Mouse (Mus musculus) CD8-positive naive resting alpha-beta T cell, adult 2 months (primary cell): ENCODE data around the gene Ky.

Experiments
- DNase-seq, 2 experiments: peaks; one replicate each; pipeline ENCODE4 v3.0.0; 2022; ENCODE audit warnings: low read depth in 2 of 2, low spot score in 2 of 2

The Ky gene

DNA sequence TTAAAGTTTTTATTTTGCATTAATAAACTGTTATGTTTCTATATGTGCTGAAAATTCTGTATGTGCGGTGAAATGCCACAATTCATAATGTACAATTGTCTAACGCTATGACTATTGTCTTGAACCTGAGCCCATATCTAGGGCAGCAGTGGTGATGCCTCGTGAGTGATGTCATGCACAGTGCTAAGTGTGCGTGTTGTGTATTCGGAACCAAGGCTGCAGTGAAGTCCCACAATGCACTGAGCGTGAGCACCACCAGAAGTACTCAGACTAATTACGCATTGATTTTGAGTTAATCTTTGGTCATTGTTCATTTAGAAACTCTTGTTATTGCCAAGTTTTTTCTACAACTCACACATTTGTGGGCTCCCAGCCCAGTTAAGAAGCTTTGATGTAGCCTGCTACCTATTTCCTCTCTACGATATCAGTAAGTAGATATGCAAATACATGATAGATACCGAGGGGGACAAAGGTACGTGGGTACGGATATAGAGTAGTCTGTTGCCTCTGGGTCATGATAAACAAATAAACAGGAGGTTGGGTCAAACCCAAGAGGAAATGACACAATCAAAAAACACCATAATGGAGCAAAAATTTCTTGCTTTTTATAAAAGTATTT is 3.4 kb upstream of the Ky start:
- DNase-seq: no peak

DNA sequence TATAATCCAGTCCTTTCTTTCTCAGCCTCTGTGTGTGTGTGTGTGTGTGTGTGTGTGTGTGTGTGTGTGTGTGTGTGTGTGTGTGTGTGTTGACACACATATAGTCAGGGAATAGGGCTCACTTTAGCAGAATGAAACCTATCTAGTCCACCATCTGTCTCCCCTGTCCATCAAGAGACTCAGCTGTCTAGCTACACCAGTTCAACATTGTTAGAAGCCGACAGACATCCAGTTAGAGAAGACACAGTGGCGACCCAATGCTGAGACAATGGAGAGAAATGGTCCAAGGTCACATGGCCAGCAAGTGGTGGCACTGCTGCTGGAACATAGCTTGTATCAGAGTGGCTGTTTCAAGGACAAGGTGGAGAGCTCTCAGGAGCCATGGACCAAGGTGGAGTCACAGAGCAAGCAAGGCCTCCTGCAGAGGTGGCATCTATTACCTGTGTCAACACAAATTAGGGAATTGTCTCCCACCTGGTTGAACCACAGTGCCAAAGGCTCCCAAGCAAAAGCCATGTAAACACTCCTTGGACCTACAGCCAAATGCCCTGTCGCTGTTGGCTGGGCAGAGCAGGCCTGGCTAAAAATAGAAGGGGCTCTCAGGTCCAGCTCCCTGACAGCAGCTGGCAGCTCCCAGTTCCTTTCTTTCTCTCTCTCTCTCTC is 703 bp upstream of the Ky start:
- no peak for DNase-seq

DNA sequence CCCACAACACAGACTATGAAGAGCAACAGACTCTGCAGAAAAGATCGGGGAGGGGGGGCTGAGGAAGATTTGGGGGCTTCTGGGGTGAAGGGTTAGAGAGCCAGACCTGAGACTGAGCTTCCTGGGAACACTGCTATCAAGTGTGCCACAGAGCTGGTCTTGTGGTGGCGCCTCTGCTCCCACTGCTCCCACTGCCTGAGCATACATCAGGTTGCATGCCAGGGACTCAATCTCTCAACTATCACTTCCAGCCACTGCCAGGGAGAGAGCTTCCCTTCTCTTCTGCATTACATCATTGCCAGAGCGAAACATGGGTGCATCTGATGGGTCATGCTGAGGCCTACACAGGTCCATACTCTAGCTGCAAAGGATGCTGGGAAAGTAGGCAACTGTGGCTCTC is 2.8 kb downstream of the Ky start:
- DNase-seq: no peak

DNA sequence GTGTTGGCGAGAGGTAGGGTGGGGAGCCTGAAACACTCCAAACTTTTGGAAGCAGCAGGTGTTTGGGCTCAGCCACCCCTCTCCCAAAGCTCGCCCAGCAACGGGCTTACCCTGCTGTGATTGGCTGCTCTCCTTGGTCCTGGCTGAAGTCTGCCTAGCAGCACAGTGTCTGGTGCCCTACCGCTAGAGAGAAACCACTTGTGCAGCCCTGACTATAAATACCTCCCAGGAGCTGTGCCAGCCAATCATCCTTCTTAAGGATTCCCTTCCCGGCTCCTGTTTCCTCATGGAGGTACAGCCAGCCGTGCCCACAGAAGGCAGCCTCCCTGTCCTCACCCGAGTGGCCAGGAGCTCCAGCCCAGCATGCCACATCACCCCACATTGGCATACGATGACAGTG is 5.9 kb downstream of the Ky start:
- no peak for DNase-seq

DNA sequence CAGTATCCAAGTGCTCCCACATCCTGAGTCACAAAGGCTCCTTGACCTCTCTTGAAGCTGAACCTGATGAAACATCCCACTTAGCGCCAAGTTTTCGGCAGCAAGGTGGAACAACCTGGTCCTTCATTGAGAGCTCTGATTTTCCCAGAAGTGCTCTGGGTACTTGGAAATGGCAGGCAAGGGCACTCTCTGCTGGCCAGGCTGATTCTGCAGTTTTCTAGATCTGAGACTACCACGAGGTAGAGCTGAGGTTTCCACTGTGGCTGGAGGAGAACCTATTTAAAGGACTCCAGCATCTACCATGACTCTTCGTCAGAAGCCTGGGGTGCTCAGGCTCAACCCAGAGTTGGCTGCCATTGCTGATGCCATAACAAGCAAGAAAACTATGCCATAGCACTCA is 8.0 kb downstream of the Ky start:
- no peak for DNase-seq

DNA sequence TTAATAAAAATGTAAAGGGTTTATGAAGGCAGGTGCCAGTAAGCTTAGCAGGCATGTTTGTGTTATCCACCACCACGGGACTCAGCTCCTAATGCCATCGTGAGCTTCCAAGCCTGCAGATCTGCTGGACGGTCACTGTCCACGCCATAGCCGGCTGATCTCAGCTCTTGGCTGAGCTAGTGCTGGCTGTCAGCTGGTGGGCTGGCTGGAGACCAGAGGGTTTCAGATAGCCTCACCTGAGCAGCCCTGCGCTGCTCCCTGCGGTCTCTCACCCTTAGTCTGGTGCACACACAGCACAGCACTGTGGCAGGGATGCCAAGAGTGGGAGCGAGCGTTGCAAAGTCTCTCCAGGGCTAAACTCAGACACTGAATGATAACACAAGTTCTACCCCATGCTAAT is 12.9 kb downstream of the Ky start:
- DNase-seq: no peak

DNA sequence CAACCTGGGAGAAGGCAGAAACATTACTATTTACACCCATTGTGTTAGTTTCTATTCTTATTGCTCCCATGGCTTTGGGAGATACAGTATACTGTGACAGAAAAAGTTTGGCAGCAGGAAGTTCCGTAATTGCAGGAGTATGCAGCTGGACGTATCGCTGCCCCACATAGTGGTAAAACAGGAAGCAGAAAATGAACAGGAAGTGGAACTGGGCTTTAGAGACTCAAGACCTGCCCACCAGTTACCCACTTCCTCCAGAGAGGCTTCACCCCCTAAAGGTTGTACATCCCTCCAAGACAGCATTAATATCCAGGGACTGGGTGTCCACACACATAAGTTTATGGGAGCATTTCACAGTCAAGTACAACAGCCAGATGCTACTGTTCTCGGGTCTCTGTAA is 15.8 kb downstream of the Ky start:
- no peak for DNase-seq

DNA sequence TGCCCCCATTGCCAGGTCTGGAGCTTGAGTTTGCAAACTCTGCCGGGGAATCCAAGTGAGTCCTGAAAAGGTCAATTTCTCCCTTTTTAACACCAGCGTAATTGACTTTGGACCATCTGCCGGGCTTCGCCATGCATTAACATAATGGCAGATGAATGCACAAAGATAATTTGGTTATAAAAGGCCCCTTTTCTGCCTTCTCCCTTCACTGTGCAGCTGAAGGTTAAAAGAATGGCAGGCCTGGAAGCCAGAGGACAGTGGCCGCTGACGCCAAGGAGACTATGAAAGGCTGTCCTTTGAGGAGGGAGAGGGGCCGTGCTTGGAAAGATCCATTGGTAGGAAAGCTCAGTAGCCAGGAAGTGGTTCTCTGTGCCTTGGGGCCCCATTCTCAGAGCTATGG is 22.6 kb downstream of the Ky start:
- DNase-seq: no peak

DNA sequence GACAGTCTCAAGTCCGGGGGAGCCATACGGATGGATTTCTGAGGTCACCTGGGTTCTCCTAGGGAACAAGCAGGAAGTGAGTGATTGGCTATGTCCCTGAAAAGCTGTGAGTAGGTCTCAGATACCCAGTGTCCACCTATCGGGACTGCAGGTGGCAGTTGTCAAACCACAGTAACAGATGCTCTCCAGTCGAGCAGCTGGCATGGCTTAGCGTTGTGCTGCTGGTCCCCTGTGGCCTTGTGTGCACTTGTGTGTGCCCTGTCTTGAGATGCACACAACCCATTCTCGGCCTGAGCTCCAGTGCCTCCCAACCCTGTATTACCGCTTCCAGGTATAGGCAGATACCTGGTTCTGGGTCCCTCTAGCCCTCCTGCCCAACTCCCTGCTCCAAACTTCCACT is 23.0 kb downstream of the Ky start:
- no peak for DNase-seq

DNA sequence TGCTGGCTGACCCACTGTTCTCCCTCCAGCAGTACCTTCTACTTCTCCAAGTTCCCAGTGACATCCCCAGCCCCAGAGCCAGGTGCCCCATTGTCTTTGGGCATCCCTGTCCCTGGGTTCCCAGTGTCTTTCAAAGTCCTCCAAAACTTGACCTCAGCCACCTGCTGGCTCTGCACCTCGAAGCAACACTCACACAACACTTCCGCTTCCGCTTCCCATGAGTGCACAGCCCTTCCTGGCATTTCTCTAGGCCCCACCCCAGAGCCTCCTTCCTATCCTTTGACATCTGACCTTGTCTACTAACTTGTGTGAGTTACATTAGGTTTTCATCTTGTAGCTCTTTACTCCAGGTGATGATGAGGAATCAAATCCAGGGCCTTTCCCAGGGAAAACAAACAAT is 23.5 kb downstream of the Ky start:
- DNase-seq: no peak

DNA sequence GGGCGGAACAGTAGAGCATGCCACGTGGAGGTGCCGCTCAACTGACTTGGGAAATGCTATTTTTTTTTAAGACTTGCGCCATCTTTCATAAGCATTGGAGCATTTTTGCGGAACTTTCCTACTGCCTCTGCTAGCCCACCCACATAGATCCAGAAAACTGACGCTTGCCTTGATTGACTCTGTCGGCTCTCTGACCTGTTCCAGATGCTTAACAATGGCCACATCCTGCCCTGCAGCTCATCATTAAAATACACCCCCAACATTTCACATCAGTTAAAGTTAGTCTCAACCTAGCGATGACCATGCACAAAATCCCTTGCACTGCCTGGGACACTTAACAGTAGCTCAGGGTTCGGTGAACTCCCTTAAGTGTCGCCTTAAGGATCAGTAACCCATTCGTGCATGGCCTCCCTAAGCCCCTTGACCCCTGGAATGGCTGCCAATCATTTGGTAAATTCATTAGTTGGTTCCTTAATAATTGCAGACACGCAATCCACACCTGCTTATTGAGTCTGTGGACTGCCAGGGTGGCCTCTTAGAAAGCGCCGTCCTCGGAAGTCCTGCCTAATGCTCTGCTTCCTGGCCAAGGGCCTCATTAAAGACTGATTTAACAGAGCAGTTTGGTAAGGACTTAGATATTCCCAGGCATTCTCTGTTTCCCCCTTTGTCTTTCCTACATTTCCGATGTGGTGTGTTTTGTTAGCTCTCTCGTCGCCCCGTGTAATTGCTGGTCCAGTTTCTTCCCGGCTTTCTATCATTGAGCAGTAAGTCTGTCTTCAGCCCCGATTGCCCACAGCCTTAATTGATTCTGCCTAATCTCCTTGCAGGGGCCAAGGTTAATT is 25.7 kb downstream of the Ky start:
- DNase-seq: no peak

DNA sequence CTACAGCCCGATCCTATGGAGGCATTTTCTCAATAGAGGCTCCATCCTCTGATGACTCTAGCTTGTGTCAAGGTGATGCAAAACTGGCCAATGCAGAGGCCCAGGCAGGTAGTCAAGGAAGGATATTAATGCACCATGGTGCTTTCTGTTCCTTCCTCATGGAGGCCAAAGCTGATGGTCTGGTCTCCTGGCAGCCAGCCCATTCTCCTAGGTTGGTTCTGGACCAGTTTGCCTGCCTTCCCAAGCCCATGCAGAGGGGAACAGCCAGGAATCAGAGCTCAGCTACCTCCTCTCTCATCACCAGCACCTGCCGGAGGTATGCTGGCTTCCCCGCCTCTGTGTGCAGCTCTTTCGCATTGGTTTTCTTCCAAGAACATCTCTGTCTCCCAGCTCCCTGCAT is 31.4 kb downstream of the Ky start:
- no peak for DNase-seq

DNA sequence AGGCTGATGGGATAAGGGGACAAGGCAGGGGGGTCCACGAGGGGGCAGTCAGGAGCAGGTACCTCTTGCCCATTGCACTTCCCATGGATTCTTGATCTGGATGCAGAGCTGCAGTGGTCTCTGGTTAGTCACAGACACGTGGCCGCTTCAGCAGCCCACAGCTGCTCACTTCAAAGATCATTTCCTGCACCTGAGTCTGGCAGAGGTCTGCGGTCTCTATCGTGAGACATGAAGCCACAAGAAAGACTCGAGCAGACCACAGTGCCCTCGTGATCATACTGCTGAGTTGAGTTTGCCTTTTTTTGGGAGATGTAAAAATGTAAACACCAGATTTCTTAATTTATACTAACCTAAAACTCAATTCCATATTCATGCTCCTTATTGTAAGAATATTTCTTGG is 34.1 kb downstream of the Ky start:
- DNase-seq: peak; percentile 58 to 81

DNA sequence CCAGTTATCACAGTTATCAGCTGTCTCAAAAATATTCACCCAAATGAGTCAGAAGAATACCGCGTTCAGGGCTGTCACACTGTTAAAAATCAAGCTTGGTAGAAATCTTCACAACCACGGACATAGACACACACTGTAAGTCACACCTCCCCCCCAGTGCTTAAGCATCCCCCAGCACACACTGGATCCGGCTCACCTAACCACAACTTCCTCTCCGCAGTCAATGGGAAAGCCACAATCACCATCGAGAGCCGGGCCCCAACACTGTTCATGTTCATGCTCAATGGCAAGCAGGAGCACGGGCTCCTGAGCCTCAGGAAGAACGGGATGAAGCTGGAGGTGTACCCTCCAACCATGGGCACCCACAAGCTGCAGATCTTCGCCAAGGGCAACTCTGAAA is 36.1 kb downstream of the Ky start:
- DNase-seq: peak; percentile 28 to 29

DNA sequence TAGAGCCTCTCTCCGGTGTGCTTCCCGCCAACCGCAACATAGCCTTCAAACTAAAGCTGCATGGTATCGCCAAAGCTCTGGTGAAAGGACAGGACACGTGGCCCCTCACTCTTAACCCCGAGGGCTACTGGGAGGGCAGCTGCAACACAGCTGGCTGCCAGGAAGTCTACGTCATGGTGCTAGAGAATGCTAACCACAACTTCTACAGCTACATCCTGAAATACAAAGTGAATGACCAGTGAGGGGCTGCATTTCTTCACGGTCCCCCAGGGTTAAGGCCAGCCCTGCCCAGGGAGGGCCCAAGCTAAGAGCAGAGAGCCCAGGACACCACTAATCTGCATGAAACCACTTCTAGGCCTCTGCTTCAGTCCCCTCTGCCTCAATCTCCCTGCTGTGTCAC is 37.0 kb downstream of the Ky start:
- DNase-seq: no peak

DNA sequence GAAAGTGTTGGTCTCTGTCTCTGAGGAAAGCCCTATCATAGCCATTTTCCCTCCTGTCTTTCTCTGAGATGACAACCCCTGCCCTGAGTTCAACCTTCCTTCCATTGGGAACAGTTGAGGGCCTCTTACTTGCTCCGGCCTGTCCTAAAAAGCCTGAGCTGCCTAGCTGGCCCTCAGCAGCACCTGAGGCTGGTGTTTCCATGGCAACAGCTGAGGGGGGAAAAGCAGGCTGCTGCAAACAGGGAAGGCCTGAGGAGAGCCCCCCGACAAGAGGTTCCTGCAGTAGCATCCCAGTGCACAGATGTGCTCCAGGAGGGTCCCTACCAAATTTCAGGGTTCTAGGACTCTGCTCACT is 38.2 kb downstream of the Ky start:
- DNase-seq: no peak

DNA sequence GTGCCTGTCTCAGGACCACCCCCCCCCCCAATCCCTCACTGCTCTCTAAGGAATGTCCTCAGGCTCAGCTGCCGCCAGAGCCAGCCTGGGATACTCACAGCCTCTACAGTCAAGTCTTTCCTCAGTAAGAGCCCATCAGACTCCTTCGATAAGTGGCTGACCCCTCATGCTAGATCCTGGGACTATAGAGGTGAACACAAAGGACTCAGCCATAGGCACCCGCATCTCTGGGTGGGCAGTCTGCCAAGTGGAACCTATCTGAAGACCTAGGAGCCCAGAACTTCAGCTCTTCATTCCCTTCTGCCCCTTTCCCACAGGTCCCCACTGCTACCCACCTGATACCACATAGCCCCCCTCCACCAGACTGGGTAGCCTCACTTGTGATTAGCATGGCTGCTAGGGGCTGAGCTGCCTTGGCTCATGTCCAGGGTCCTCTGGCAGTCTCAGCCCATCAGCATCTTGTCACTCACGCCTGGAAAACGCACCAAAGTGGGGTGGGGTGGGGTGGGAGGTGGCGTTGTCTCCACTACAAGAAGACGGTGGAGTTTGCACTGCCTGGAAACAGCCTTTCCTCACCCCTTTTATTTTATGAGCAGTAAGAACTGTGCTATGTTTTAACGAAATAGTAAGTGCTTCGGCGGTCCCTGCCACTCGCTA is 38.7 kb downstream of the Ky start:
- DNase-seq: no peak

DNA sequence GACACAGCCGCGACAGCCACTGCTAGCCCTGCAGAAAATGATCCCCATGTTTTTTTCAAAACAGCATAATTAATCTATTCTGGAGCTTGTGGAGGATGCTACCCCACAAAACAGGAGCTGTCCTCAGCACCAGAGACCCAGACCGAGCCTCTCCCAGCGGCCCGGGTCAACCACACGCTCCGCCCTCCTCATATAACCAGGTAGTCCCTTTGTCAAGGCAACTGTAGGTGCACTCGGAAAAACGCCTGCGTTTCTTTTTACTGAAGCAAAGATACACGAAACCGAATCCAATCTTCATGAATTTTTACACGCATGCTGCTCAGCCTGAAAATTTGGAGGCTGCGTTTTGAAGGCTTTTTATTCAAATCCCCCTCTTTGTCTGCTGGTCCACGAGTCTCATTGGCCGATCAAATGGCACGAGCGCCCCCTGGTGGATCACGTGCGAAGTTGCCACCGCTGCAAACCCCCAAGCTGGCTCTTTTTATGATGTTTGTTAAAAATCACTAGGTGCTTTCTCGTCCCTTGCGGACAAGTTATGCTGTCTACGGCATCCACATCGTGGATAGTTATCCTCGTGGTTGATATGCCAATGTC is 39.3 kb downstream of the Ky start:
- DNase-seq: peak; percentile 73 to 81

DNA sequence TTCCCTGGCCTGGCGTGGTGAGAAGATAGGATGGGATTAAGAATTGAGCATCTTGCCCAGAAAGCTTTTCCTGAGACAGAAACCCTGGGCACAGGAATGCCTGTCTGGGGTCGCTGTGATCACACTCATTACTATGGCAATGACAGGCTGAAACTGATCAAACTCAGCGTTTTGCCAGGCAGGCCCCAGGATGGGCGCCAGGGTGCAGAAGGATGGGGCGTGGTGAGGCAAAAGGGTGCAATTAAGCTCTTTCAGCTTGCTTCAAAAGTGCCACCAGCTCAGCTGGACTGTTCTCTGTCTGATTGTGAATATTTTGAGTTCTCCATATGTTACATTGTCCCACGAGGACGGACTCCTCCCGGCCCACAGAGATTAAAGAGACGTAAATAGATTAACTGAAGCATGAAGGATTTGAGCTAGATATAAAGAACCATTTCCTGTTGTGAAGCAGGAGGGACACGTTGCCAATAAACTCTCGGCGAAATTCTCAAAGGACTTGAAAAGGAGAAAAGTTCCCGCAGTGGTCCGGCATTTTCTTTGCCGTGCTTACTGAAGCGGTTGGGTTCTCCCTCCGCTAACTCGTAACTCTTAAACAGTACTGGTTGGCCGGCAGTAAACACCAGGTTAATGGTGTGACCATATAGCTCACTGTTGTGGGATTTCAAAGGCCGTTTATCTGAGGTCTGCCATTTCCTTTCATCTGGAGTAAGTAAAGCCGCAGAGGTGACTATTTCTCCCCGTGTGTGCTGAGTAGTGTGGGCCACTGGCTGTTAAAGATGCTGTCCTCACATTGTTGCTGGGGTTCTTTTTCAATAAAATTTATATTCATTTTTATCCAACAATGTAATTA is 40.1 kb downstream of the Ky start:
- no peak for DNase-seq

DNA sequence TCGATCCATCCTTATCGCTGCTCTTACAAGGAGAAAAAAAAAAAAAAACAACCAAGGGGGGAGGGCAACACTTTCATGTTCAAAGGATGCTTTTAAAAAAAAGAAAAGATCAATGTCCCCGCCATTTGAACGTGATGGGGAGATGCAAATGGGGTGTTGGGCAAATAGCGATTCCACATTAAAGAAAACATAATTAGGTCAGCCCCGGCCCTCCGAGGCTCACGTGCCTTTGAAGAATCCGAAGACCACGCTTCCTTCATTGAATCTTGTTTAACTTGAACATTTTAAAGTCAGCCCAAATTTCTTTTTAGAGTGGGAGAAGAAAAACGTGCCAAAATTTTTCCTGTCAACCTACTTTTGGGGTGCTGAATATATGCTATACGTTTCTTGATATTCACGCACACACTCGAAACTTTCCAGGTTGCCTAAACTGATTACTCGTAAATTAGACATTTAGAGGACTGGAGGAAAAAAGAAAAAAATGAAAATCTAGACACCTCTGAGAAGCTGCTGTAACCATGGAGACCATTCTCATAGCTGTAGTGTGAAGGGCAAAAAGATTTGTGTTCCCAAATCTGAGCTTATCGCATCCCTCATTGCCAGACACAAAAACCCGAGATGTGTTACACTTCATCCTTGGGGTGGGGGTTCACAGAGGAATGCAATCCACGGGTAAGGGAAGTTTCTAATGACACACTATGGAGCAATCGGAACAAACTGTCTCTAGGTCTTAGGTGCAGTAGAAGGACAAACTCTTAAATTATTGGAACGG is 40.9 kb downstream of the Ky start:
- no peak for DNase-seq
